Mouse (Mus musculus) E14TG2a.4 (cell line): ENCODE measurements at regions not wholly inside any gene's neighbourhood (a gene's known extent, or its start where the extent isn't known, plus 50 kb on each side); places are given as distances from the start of the nearest gene placed in this dataset.

ENCODE experiments used
- H3K27me3 ChIP-seq: 2 replicates; pipeline ENCODE4 v1.6.1; 2014; ENCODE audit warnings: low read length, control low read depth; ENCODE audit not compliant: insufficient read depth
- H3K36me3 ChIP-seq: 2 replicates; pipeline ENCODE4 v1.6.1; 2014; ENCODE audit warnings: low read length, control low read depth; ENCODE audit not compliant: insufficient read depth
- H3K4me1 ChIP-seq: replicated peaks from 2 replicates; pipeline ENCODE4 v1.6.1; 2014; ENCODE audit warnings: low read depth, low read length, control low read depth
- H3K4me3 ChIP-seq: replicated peaks from 2 replicates; pipeline ENCODE4 v1.5.1; 2014; ENCODE audit warnings: mild to moderate bottlenecking, low read length
- H3K9me3 ChIP-seq: 2 replicates; pipeline ENCODE4 v1.6.1; 2014; ENCODE audit warnings: low read length, control low read depth
- CTCF ChIP-seq: conservative IDR thresholded peaks from 2 replicates; pipeline ENCODE4 v1.5.1; 2014; ENCODE audit warnings: low read length
- NANOG ChIP-seq: IDR thresholded peaks from 2 replicates; pipeline ENCODE4 v1.6.1; 2014; ENCODE audit warnings: borderline replicate concordance, low read length, mixed read lengths
- POU5F1 ChIP-seq: IDR thresholded peaks from 2 replicates; pipeline ENCODE4 v1.6.1; 2014; ENCODE audit warnings: low read length, borderline replicate concordance

DNA sequence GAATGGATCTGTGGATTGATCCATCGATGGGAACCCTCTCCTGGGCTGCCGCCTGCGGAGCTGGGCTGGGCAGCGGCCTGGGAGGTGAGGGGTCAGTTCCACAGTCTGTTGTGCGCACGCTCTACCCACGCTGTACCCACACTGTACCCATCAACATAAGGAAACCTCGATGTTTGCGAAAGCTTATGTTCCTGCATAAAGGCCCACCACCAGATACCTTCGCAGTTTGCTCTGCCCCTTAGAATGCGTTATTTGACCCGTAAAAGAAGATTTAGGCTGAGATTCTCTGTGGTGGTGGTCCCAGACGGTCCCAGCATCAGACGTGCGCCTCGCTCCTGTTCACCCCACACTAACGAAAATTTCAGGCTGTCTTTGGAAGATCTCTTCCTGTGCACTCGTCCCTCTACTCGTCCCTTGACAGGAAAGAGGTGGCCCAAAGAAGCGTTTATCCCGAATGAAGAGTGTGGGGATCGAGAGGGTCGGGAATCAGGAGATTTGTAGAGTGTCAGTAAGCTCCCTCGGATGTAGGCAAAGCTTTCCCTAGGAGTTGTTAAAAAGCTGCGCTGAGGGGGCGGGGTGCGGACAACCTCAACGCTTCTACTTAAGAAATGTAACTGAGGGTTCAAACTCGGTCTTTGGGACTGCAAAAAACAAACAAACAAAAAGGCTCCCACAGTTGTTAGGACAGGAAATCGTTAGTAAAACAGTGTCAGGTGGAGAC lies 123.9 kb downstream of the Tmem161b start:
- Histone ChIP-seq H3K36me3 (no peaks in the 10 kb centered on the region), H3K9me3 (no peaks in the 10 kb centered on the region), H3K27me3 (peaks cover 34% of the 10 kb centered on the region), H3K4me3 (peak overlapping the region; percentile 56), H3K4me1 (peaks cover 41% of the 10 kb centered on the region)
- TF ChIP-seq CTCF (no peak), POU5F1 (no peak), NANOG (no peak)

DNA sequence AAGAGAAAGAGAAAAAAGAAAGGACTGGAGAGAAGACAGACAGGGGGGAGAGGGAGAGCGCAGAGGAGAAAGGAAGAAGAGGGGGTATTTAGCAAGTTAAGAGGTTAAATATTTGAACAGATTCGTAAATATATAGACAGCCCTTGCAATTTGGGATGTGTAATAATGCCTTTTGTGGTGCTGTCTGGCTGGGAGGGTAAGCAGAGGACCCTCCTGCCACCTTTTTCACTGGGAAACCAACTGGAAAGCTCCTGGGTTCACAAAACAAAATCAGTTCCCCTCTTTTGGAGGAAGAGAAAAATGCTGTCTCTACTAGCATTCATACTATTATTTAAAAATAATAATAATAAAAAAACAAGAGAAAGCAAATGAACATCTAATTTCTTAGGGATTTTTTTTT lies 124.5 kb downstream of the Tmem161b start:
- peak overlapping the region; percentile 56; the same call in 1 of the 2 replicates for H3K4me3 ChIP-seq
- no peaks in the 10 kb centered on the region for H3K36me3 ChIP-seq
- H3K9me3 ChIP-seq, result no peaks in the 10 kb centered on the region
- H3K4me1 ChIP-seq, result peaks cover 41% of the 10 kb centered on the region
- H3K27me3 ChIP-seq, result peaks cover 34% of the 10 kb centered on the region
- TF ChIP-seq NANOG, result no peak
- TF ChIP-seq CTCF, result no peak
- no peak for TF ChIP-seq POU5F1

DNA sequence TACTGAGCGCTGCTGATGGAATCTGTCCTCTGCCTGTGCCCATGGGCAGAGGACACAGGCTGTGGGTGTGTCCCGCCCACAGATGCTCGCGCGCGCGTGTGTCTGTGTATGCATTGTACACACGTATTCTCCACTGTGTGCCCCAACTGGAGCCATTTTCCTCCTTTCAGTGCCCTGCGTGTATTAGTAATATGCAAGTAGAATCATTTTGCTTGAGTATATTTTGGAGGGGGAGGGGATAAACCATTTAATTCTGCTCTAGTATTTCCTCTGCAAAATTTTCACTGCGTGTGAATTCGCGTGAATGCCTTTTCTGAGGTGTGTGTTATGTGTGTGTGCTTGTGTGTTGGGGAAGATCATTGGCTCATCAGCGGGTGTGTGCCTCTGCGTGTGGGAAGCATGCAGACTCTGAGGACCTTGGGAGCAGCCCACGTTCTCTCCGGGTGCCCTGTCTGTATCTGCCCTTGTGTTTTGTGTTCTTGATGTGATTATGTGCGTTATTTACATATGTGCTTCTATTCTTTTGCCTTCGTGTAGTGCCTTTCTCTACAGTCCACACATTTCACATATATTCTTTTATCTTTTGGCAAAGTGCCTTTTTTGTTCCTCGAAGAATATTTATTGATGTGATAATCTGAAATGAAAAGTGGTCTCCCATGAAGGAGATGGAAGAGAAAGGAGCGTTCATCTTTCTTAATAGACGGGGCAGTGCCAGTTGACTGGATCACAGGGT lies 125.3 kb downstream of the Tmem161b start:
- H3K4me1 ChIP-seq, result peaks cover 41% of the 10 kb centered on the region
- H3K36me3 ChIP-seq, result no peaks in the 10 kb centered on the region
- TF ChIP-seq CTCF (no peak), NANOG (no peak), POU5F1 (no peak)
- H3K4me3 ChIP-seq, result peak overlapping the region; percentile 18; the same call in 1 of the 2 replicates
- H3K9me3 ChIP-seq, result no peaks in the 10 kb centered on the region
- H3K27me3 ChIP-seq, result peaks cover 34% of the 10 kb centered on the region

DNA sequence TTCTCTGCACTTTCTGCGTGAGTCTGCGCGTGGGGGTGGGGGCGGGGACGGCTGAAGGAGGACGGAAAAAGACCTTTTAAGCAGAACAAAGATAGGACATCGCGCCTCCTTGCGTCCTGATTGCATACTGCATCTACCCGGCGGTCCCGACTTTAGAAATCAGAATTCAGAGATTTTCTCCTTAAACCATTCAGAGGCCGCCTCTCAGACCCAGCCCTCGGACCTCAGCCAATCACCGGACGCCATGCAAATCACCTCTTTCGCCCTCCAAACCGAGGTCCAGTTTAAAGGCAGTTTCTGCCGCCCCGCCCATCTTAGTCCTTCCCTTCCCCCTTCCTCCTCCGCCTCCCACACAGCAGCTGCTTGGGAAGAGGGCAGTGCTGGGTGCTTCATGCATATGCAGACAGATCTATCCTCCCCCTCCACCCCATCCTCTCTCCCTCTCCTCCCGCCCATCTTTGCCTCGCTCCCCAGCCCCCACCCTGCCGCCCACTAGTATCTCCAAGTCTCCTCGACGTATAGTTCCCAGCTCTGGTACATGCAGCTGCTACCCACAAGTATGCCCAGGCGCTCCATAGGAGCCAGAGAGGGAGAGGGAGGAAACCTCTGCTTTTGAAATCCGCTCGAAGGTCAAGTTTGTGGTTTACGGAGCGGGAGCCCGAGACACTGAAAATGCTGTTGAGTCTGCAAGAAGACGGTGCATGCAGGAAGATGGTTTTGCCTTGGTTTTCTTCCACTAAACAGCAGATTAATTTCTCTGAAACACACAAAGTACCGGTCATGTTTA lies 126.0 kb downstream of the Tmem161b start:
- Histone ChIP-seq H3K27me3 (peaks cover 34% of the 10 kb centered on the region), H3K4me3 (peak overlapping the region; percentile 74), H3K4me1 (peaks cover 41% of the 10 kb centered on the region), H3K9me3 (no peaks in the 10 kb centered on the region), H3K36me3 (no peaks in the 10 kb centered on the region)
- peak; percentile 72 for TF ChIP-seq CTCF
- peak; percentile 79; the same call in 1 of the 2 replicates for TF ChIP-seq POU5F1
- TF ChIP-seq NANOG, result no peak

DNA sequence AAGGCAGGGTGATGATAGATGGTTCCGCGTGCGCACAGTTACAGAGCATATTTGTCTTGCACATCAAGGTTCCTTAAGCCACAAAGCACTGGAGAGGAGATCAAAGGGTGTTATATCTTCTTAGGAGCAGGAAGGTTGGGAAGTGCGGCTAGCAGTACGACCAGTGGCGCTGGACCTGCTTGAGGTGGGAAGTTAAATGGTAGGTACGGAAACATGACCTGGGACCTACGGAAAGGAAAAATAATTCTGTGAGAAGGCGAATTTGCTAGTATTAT lies 126.5 kb downstream of the Tmem161b start:
- Histone ChIP-seq H3K4me1 (peaks cover 40% of the 10 kb centered on the region), H3K27me3 (peaks cover 30% of the 10 kb centered on the region), H3K9me3 (no peaks in the 10 kb centered on the region), H3K36me3 (no peaks in the 10 kb centered on the region), H3K4me3 (peak overlapping the region; percentile 74)
- TF ChIP-seq POU5F1, result no peak
- no peak for TF ChIP-seq CTCF
- no peak for TF ChIP-seq NANOG

DNA sequence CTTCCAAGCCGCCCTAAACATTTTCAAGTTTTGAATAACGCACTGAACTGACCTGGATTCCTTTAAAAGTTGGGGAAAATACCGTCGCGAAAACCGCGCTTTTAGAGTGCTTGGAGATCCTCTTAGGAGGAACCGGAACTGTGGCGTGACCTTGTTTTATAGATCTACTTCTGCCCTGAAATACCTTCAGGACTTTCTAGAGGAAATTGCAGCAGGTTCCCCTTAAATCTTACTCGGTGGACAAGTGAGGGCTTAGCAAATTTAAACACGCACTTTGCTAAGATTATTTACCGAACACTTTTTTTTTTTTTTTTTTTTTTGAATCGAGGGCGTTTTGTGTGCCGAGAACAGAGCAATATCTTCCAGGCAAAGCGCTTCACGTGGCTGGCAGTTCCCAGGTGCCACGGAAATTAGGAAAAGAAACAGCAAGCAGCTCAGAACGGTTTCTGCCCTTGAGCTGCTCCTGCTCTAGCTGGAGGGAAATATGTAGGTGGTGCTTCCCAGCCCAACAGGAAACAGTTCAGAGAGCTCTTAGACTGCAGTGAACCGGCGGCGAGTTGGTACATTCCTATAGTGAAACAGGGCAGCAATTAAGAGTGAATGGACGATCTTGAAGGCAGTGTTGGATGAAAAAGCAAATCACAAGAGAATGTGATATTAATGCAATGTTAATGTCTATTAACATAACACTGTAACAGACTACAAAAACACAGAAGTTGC lies 127.1 kb downstream of the Tmem161b start:
- Histone ChIP-seq H3K27me3 (peaks cover 28% of the 10 kb centered on the region), H3K9me3 (no peaks in the 10 kb centered on the region), H3K4me1 (peaks cover 40% of the 10 kb centered on the region), H3K4me3 (peak overlapping the region; percentile 74), H3K36me3 (no peaks in the 10 kb centered on the region)
- TF ChIP-seq CTCF, result no peak
- no peak for TF ChIP-seq NANOG
- no peak for TF ChIP-seq POU5F1

DNA sequence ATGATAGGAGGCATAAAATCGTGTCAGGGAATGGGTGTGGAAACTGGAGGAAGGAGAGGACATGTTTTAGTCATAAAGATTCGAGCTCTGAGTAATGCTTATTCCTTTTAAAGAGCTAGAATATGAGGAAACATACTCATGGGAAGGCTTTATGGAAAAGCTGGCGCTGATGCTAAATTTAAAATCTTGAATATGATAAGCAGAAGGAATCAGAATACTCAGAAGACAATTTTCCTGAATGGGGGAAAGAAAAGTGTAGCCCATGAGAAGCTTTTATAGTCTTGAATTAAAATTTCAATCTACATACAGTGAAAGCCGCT lies 127.6 kb downstream of the Tmem161b start:
- H3K4me1 ChIP-seq, result peaks cover 40% of the 10 kb centered on the region
- peaks cover 24% of the 10 kb centered on the region for H3K27me3 ChIP-seq
- TF ChIP-seq CTCF, result no peak
- TF ChIP-seq POU5F1, result no peak
- no peak for TF ChIP-seq NANOG
- no peaks in the 10 kb centered on the region for H3K36me3 ChIP-seq
- peak overlapping the region; percentile 74; the same call in 1 of the 2 replicates for H3K4me3 ChIP-seq
- no peaks in the 10 kb centered on the region for H3K9me3 ChIP-seq

DNA sequence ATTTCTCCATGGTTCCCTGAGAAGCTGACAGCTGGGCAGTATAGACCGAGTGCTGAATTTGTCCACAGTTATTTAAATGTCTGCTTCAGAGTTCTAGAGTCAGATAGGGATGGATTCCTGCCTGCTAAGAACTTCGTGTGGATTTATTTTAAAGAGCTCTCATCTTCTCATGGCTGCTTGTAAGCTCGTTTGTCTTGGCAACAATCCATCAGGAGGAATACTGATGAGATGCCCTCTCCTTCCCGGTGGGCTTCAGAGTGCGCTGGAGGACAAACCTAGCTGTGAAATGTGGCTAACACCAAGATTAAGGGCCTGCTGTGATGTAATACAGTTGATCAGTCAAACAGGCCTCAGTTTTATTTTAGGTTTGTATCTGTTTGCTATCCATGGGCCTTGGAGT lies 128.7 kb downstream of the Tmem161b start:
- H3K4me3 ChIP-seq, result no peak overlapping the region
- TF ChIP-seq POU5F1, result no peak
- TF ChIP-seq CTCF, result no peak
- TF ChIP-seq NANOG, result no peak
- no peaks in the 10 kb centered on the region for H3K36me3 ChIP-seq
- no peaks in the 10 kb centered on the region for H3K9me3 ChIP-seq
- peaks cover 36% of the 10 kb centered on the region for H3K4me1 ChIP-seq
- peaks cover 15% of the 10 kb centered on the region for H3K27me3 ChIP-seq
